In genomic region chr7:44929204-44930151, GRCm38 (mm10) we compare ENCODE assay signal across 8 mouse cellular contexts. TPM values are rescaled to one million over a fixed set of nuclear protein-coding genes. Genes with fewer than 3 reads are reported as not detected.
A peak's percentile ranks its signal among the peaks of the same experiment; 100 is the strongest.
DNase-seq lines count a peak whose midpoint lies in the region; ATAC-seq and TF ChIP-seq lines count a peak whose summit lies in the region.

Ap2a1 (minus strand) TSS chr7:44929496.

- TF ChIP-seq CTCF in Patski (IDR thresholded peaks at IDR 0.05): no peak

- peaks cover 29% of the 10 kb centered on the region for H3K4me1 ChIP-seq in hindbrain, embryonic 13.5 days (replicated peaks)

- peak within 1 kb of the TSS; percentile 97 for H3K27ac ChIP-seq in hindbrain, embryonic 13.5 days

- ATAC-seq in Patski: peak; percentile 97
- ATAC-seq in hindbrain, embryonic 13.5 days (ENCODE audit: low FRiP score): peak; percentile 99

- in situ Hi-C loops in Patski (cut with MboI; ENCODE audit: low pct_unique_long_range_greater_than_20kb): no loop called here

- POLR2A ChIA-PET in Patski (lab: Charles Lee): interaction anchor here (0.8 to 2.0 kb wide), 4 partner anchors 20 to 60 kb away, joined by 3 to 5 read pairs (median 4); partner anchors contain the start of gene Ptov1

- H3K36me3 ChIP-seq in hindbrain, embryonic 13.5 days: peaks cover 20% of the 10 kb centered on the region

- H3K9me3 ChIP-seq in hindbrain, embryonic 13.5 days: no peaks in the 10 kb centered on the region

- H3K4me2 ChIP-seq in hindbrain, embryonic 13.5 days: peak within 1 kb of the TSS; percentile 86

- CTCF ChIA-PET in Patski (lab: Charles Lee): interaction anchor here (3.2 to 4.1 kb wide), 2 partner anchors 27 to 34 kb away, joined by 15 to 30 read pairs; partner anchors contain the start of gene Fuz

- peak within 1 kb of the TSS; percentile 96 for H3K9ac ChIP-seq in hindbrain, embryonic 13.5 days

- peak within 1 kb of the TSS; percentile 84 for H3K4me3 ChIP-seq in hindbrain, embryonic 13.5 days

- under 1% methylated on average over 84 of the region's 84 CpGs for WGBS in hindbrain, embryonic 13.5 days

- DNase-seq in Patski (ENCODE audit: low read depth, low spot score): peak; percentile 99
- DNase-seq in cerebellum, postnatal 14 days: peak; percentile 99 to 100
- peak; percentile 100 for DNase-seq in frontal cortex, postnatal 14 days (ENCODE audit: low spot score in 2 of 2)
- peak; percentile 91 for DNase-seq in layer of hippocampus, postnatal 25 days (ENCODE audit: extremely low spot score in 1 of 2, low spot score in 1 of 2)
- peak; percentile 100 for DNase-seq in lung, postnatal 25 days (ENCODE audit: low spot score)
- peak; percentile 100 for DNase-seq in retina, embryonic 14.5 days (ENCODE audit: low spot score)
- peak; percentile 99 for DNase-seq in thymus, postnatal 4 days

- no peaks in the 10 kb centered on the region for H3K27me3 ChIP-seq in Patski
- no peaks in the 10 kb centered on the region for H3K27me3 ChIP-seq in hindbrain, embryonic 13.5 days

RNA-seq across cellular contexts. Expression of gene Ap2a1, which starts in this region (rescaled TPM):
- 104 TPM for polyA plus RNA-seq in Patski (2021)
- polyA plus RNA-seq in hindbrain, embryonic 13.5 days (2015; fragmentation: Nextera tagmentation; extraction: Ambion mirVana): 105 and 108 TPM in 2 replicates
- 100 to 1,000 TPM; 304 to 306 TPM for total RNA-seq in layer of hippocampus, postnatal 25 days (2021)

Comparison
In these comparisons a context has a peak if more than half of its experiments do, and no peak if none do; other contexts are left out.
1. Peak in every context shown above with its lines: DNase-seq, ATAC-seq, H3K4me3 ChIP-seq and H3K27ac ChIP-seq.